Mouse (Mus musculus) c-Kit-positive CD71-positive TER-119-negative erythroid progenitor cells, embryonic 14.5 days (primary cell): ENCODE data around the gene Traf3ip2.

Experiments used
- DNase-seq: peaks from one replicate; pipeline ENCODE4 v3.0.0-alpha.2; 2013; ENCODE audit warnings: low read depth

Traf3ip2 gene

DNA sequence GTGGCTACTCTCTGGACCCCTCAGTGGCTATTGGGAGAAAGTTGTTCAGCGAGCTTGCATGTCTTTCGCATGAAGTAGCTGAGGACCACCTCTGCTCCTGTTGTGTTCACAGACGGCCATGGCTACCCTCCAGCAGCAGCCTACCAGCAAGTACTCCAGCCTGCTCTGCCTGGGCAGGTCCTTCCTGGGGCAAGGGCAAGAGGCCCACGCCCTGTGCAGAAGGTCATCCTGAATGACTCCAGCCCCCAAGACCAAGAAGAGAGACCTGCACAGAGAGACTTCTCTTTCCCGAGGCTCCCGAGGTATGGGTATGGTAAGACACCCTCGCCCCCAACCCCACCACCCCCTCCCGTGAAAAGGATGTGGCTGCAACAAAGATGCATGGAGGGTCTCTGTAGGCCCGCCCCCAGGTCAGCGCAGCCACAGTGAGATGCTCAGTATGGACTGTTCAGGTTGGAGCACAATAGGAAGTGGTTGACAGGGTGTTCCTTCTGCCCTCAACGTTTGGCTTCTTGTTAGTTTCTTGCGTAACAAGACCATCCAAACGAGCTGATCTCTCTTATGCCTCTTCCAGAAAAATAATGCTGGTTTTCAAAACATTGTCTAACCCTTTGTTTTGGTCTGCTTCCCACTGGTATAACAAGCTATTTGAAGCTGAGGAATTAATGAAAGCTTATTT is 21.8 kb downstream of the Traf3ip2 start:
- no peak for DNase-seq

DNA sequence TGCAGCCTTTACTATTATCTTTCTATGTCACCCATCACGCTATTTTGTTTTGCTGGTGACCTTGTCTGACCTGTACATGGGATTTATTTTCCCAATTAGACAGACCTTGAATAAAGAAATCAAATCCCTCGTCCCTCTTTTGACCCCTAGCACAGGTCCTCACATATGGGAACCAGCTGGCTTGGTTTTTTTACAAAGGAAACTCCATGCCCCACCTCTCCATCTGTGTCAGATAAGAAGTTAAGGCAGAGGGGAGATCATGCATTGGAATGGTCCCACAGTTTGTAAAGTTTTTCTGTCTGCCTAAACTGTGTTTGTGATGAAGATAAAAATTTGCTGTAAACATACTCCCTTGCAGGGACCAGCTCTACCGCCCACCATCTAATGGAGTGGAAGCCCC is 26.1 kb downstream of the Traf3ip2 start:
- DNase-seq, result no peak

DNA sequence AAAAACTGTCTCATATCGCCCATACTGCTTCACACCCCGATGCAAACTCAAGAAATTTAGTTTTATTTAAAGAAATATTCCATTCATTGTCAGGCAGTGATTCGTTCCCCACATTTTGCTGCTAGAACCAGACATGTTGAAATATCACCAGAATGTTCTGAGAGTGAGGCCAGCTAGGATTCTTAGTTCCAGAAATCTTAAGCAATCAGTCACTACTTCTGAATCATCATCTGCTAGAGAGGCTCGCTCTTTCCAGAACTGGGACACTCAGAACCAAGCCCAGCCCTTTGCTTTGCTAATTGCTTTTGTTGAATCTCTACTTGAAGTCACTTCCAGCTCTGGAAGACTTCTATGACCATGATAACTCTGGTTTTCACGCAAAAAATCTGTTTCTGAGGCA is 27.0 kb downstream of the Traf3ip2 start:
- no peak for DNase-seq

DNA sequence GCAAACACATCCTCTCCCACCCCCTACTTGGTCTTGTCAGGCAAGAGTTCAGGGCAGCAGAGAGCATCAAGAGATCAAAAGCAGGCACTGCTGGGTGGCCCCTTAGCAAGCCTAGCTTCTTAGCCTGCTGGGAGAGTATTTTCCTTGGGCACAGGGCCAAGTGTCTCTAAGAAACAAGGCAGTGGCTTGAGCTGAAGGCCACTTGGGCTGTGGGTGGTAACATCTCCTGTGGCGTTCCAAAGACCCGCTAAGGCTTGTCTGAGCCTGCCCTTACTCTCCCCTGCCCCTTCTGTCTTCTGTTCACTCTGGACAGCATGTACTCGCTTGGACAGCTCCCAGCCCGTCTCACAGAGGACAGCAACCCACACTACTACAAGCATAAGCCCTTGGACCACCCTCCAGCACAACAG is 28.1 kb downstream of the Traf3ip2 start:
- DNase-seq, result no peak

DNA sequence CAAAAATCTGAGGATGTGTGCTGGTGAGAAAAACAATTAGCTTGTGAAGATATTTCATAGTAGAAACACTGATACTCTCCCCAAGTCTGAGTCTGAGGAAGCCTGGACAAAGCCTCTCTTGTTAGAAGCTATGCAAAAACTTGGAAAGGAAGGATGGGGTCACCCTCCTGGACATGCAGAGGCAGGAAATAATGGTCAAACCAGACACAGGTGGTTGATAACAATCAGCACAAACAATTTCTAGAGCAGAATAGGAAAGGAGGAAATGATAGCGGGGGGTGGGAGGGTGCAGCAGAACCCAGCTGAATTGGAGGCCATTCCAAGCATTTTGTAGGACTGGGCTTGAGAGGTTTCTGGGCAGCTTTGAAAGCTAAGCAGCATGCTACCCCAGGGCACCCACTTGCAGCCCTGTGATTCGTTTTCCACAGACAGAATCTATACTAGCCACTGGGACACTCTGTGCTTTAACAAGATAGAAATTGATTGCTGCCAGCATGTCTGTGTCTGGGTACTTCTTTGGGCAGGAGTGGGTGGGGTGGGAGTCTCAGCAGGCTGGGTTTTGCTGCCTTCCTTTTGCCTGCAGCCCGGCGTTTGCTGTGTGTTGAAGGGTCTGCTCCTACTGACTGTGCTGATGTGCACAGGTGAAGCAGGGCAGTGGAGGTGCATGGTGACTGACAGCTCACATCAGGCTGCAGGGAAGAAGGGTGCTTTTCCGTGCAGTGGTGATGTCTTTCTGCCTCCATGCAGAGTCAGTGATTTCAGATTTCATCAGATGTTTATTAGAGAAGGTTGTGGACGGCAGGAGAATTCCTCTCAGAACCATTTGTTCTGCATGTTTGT is 33.3 kb downstream of the Traf3ip2 start:
- no peak for DNase-seq

DNA sequence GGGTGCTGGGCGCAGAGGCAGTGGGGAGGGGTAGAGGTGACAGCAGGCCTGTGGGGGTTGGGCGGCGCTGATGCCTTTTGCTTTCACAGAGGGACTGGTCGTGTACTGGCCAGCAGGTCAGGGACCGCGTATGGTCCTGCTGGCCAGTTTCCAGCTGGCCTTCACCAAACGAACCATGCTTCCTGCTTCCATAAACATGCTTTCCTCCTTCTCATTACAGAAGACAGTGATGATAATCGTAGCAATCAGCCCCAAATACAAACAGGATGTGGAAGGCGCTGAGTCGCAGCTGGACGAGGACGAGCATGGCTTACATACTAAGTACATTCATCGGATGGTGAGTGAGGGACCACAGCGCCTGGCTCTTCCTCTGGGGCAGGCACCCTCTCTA is 33.9 kb downstream of the Traf3ip2 start:
- no peak for DNase-seq

DNA sequence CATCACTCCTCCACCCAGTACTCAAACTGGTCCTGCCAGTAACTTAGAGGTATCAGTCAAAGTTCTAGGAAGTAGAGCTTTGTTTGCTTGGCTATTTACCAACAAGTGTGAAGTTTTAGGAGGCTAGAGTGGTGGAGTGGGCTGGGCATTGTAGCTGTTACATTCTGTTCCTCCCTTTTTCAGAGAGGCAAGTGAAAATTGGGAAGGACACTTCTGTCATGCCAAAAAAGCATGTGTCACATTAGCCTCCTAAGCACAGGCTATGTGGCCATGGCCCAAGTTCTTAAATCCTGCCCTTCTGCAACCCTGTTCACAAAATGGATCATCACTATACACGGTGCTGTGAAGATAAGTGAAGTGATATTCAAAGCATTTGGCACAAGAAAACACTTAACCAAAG is 34.4 kb downstream of the Traf3ip2 start:
- no peak for DNase-seq

DNA sequence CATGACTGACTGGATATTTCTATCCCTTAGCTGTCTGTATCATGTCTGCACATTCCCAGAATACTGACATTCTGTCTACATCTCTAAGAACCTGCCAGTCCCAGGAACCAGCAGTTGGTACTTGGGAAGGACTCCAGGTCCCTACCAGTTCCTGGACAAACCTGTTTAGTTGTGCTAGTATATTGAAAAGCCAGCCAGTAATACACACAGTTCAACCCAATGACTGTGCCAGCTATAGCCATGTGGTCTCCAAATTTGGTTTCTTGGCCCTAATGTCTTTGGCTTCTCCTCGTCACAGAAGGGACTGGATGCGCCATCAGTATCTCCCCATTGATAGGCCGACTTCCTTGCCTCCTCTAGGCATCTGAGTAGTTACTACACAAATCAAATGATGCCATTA is 35.5 kb downstream of the Traf3ip2 start:
- DNase-seq, result no peak

DNA sequence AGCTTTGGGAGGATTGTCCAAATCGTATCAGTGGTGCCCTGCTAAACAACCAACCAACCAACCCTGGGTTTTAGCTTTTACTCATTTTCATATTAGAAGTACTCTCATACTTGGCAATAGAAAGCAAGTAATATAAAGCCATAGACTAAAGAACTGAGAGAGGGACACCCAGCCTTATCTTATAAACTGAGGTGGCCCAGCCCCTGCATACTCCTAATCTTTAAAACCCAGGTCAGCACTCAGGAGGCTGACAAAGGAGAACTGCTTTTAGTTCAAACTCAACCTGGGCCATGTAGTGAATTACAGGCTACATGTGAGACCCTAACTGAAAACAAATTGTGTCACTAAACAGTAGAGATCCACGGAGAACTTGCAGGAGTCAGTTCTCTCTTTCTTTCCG is 36.8 kb downstream of the Traf3ip2 start:
- peak; percentile 22 for DNase-seq

DNA sequence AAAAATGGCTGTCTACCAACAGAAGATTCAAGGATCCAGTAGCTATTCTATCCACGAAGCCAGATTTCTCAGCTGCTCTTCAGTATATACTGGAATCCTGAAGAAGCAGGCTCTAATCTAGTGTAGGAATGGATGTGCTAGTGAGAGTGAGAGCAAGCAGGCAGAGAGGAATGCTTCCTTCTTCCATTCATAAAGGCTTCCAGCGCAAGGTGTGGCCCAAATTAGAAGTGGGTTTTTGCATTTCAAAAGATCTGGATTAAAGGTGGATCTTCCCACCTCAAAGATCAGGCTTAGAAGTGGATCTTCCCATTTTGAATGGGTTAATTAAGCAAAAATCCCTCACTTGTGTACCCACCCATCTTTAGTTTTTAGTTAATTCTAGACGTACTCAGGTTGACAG is 37.6 kb downstream of the Traf3ip2 start:
- DNase-seq, result no peak

DNA sequence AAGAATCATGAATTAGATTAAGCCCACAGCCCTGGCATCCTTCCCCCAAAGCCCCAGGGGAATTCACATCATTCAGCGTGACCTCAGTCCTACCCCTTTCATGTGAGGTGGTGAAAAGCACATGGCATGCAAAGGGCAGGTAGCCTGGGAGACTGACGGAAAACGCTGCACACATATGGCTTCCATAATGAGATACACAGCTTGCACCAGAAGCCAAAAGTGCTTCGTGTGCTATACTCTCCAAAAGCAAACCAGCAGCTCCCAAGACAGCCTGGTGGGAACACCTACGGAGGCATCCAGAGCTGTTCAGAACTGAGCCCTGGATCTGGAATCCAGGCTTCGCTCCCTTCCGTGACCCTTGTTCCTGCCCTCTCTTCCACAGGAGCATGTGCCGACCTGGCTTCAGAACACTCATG is 41.3 kb downstream of the Traf3ip2 start:
- DNase-seq, result no peak

DNA sequence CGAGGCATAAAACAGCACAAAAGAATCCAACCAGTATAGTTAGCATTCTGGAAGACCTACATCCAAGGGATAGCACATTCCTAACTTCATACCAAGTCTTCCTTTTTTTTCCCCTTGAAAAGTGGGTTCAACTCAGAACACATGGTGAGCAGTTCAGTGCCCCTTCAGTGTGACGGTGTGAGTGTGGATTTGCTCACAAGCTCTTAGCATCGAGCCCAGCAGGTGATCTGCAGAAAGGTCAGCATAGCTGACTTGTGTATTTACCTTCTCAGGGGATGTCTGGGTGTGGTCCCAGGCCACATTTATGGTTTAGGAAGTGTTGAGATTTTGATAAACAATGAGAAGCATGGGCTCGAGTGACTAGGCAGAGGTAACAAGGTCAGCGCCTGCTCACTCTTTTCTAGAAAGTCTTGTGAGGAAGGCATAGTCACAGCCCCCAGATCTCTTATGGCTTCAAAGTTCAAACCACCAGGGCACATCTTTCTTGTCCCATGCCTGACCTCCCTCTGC is 46.2 kb downstream of the Traf3ip2 start:
- no peak for DNase-seq

DNA sequence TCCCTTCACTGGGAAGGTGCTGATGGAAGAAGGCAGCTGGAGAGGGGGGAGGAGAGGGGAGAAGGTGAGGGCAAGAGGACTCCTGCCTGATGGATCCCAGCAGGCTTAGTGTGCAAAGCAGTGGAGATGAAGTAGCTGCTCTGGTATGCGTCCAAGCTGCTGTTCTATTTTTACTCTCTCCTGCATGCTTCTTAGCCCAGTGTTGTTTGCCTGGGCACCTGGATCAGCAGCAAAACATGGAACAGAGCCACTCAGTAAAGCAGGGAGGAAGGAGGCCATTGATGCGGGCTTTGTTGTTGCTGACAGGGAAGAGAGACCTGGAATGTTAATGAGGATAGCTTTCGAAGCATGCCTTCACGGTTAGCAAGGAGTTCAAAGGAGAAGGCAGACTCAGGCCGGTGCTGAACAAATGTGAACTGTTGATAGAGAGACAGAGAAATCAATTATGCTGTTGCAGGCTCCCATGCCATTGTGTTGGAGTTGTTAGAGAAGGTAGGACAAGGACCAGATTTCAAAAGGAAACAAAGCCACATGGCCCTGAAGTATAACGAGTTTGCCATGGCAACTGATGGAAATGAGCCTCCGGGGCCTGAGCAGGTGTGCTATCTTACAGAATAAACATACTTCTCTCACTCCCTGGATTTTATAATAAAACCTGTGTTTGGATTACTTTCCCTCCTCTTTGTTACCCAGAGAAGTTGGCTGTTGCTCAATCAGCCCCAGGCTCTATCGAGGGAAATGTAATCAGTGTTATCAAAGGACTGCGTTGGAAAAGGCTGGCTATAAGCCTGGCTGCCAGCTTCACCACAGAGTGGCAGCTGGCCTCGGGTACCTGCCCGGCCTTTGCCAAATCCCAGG is 46.9 kb downstream of the Traf3ip2 start:
- DNase-seq, result no peak

DNA sequence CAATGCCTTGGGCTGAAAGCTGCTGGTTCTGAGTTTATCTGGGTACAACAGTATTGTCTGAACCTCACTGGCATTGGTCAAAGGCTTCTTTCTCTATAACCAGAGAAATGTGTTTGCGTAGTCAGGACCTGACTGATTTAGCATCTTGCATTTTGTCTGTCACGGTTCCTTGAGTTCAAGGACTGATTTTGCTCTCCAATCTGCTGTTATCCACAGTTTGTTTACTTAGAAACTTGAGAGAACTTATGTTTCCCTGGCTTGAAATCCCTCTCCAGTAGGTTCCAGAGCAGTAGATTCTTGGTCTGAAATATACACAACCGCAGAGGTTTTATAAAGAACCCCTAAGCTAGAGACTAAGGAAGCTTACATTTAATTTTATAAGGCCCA is 47.5 kb downstream of the Traf3ip2 start:
- DNase-seq, result no peak

DNA sequence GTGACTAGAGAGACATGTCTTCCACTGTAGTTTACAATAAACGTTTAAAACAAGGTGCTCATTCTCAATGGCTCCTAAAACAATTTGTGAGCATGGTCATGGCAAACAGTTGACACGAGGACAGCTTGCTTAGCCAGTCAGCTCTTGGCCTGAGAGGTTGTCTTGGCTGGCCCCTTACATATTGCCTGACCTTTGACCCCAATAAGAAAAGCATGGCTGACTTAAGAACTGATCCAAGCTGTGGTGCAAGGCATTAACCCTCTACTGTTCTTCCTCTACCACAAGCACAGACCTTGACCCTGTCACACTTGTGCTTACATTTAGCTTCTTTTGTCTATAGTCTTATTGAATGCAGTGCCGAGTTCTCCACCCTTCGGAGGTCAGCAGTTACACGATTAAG is 48.0 kb downstream of the Traf3ip2 start:
- no peak for DNase-seq

DNA sequence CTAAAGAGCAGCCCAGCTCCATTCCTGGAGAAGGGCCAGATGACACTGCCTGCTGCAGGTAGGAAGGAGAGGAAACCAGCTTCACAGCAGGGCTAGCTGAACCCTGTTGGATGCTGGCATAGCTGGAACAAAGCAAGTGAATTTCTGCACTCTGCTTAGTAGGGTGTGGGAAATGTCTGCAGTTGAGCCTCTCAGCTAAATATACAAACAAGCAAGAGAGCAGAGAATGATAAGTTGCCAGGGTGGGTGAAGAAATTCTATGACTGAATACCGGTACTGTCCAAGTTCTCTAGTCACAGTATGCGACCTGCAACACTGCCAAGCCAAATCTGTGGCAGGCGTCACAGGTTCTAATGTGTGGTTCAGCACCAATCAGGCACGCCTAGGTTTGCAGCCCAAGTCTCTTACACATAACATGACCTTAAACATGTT is 52.4 kb downstream of the Traf3ip2 start:
- no peak for DNase-seq

DNA sequence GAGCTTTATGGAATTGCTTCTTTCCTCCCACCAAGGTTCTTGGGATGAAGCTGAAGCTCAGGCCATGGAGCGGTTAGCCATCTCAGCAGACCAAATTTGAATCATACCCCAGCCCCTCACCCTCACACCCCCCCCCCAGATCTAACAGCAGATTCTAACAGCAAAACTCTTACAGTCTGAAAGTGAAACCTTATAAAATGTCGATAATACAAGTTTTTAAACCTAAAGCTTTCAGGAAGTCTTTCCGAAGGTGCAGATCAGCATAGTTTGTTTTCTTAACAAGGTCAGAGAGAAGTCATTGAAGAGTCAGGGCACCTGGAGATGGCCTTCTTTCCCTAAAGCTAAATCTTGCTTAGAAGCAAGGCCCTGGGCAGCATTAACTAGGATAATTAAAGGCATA is 53.3 kb downstream of the Traf3ip2 start:
- no peak for DNase-seq

DNA sequence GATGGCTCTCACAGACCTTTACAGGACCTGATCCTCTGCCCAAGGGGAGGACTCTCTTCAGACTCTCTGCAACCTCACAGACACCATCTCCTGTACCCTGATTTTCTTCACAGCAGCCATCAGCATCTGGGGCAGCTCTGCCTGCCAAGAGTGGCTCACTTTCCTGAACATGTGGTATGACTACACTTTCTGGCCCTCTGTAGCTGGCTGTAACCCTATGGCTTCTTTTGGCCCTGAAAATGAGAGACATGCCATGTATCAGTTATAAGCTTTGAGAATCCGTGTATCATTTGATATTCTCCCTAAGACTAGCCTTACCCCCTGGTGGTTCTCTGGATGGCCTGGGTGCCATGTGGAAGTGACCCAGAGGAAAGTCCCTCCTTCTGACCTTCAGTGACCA is 58.7 kb downstream of the Traf3ip2 start:
- no peak for DNase-seq

DNA sequence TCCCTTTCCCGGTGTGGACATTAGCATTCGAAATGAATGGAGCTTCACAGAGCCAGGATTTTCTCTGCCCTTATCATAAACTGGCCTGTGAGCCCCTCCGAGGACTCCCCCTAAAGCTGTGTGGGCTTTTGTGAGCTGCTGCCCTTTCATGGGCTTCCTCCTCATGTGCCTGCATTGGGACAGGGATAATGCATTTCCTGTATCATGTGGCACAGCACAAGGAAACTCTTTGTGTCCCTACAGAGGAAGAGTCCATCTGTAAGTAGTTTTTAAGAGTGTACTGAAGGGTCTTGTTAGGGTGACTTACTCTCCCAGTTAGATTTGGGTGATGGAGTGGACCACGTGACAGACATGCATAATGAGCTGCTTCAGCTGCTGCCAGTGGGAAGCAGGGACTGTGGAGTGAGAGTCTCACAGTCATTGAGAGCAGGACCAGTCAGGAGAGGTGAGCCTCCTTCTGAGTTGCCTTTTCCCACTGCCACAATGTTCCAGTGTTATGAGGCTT is 59.9 kb downstream of the Traf3ip2 start:
- no peak for DNase-seq

DNA sequence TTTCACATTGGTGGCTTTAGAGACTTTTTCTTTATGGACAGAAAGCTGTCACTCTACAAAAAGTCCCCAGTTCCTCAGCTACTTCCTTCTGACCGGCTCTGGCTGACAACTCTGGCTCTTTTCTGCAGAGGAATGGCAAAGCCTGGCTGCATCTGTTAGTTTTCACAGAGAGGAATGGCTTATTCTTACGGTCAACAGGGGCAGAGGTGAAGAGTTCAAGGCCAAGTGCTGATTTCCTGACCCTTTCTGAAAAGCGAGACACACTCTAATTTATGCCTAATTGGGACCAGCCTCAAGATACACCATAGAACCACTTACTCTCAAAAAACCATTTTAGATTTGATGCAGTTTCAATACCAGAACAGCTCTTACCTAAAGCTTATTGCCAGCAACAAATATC is 61.4 kb downstream of the Traf3ip2 start:
- no peak for DNase-seq

DNA sequence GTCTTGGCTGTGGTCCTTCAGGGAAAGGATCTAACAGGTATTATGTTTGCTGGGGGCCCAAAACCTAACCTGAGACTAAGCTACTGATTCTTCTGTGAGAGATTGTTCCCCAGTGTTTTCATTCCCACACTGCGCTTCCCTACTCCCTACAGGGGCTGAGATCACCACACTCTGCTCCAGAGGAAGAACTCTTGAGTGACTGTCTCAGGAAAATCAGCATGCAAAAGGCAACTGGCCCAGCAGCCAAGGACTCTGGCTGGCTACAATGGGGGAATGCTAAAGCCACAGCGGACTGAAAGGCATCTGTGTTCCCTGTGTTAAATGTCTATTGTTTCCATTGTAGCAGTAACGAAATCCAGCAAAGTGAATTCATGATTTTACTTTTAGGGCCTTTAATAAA is 62.0 kb downstream of the Traf3ip2 start:
- DNase-seq, result no peak

DNA sequence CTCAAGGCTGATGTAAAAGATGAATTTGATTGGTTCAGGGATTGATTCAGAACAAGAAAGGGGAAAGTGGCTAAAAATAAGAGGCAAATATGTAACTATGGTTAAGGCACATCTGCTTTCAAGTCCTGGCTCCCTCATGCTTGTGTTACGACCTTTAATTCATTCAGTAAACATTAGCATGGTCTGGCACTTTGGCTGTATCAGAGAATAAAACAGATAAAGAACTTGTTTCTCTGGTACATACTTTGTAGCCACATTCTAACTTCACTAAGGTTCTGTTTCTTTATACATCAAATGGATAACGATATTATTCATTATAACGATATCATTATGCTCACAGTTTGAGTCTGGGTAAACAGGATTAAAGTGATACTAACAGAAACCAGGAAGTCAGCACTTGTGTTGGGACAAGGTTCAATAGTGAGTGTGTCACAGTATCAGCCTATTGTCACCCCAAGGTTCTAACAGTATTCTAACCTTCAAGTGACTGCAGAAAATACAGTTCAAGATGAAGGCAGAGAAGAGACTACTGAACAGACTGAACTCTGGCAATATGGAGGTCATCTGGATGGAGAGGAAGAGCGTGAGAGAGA is 65.6 kb downstream of the Traf3ip2 start:
- DNase-seq, result no peak
